Mouse (Mus musculus): ENCODE data around the gene Ryr1. TPM values are rescaled to one million over a fixed set of nuclear protein-coding genes. Genes with fewer than 3 reads are reported as not detected.
A peak's percentile ranks its signal among the peaks of the same experiment; 100 is the strongest.
"Not testable (repeated sequence)": the region's sequence is repeated elsewhere in the genome, so short reads cannot be mapped to it uniquely, and the experiment has no call there.

Gene Ryr1
- polyA plus RNA-seq, 1 experiment from 2014 or later, result 10.3 TPM

DNA sequence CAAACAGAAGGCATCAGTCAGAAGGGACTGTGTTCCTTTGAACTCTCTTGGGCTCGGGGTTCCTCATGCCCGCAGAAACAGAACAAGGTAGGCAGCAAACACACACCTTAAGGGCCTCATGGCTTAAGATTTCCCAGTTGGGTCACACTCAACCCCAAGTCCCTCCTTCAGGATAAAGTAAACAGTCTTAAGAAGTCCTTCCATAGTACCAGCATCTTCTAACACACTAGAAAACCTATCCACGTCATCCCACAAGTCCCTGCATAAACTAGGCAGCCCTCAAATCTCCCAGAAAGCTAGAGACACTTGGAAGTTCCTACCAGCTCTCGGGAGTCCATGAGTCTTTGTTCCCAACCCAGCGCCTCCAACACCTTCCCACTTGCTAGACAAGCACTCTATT lies 37.3 kb upstream of the Ryr1 start:
- Histone ChIP-seq H3K9me3 (no peaks in the 10 kb centered on the region), H3K27ac (replicated peaks) (no peak overlapping the region), H3K36me3 (peaks cover 10% of the 10 kb centered on the region; the same call in 1 of the 2 replicates), H3K4me1 (replicated peaks) (peaks cover 2% of the 10 kb centered on the region), H3K4me3 (no peak overlapping the region), H3K9ac (no peak overlapping the region), H3K4me2 (no peak overlapping the region), H3K27me3 (peaks cover 17% of the 10 kb centered on the region)
- ATAC-seq (ENCODE audit: low FRiP score, low read depth), result no peak
- 86% methylated on average over 5 of the region's 5 CpGs for WGBS

- no peak for ATAC-seq (ENCODE audit: low FRiP score, low read depth)
- Histone ChIP-seq H3K9me3 (no peaks in the 10 kb centered on the region), H3K27ac (replicated peaks) (no peak overlapping the region), H3K27me3 (peaks cover 17% of the 10 kb centered on the region), H3K36me3 (0 out of 2 replicates have a peak, but pooled peaks cover 11% of the 10 kb centered on the region), H3K9ac (no peak overlapping the region), H3K4me3 (no peak overlapping the region), H3K4me2 (no peak overlapping the region), H3K4me1 (replicated peaks) (peaks cover 12% of the 10 kb centered on the region)
- WGBS, result under 1% methylated on average over 5 of the region's 5 CpGs
Observed at GRCm38 (mm10) chr7:29158264-29158663, 33.3 kb upstream of the Ryr1 start.

- H3K4me3 ChIP-seq, result peak within 1 kb of the TSS; percentile 62
- H3K4me1 ChIP-seq (replicated peaks), result peaks cover 12% of the 10 kb centered on the region
- WGBS, result 3% methylated on average over 68 of the region's 68 CpGs
- peak; percentile 83 for ATAC-seq (ENCODE audit: low FRiP score, low read depth)
- H3K27me3 ChIP-seq, result peaks cover 17% of the 10 kb centered on the region
- peak within 1 kb of the TSS; percentile 84 for H3K27ac ChIP-seq (replicated peaks)
- H3K9me3 ChIP-seq, result no peaks in the 10 kb centered on the region
- H3K4me2 ChIP-seq, result peak within 1 kb of the TSS; percentile 76
- H3K9ac ChIP-seq, result peak within 1 kb of the TSS; percentile 68
- 0 out of 2 replicates have a peak, but pooled peaks cover 8% of the 10 kb centered on the region for H3K36me3 ChIP-seq
Observed at GRCm38 (mm10) chr7:29155838-29156782, 31.1 kb upstream of the Ryr1 start, which contains the start of gene Fam98c. Gene Fam98c, minus strand, starts transcription at chr7:29156234.

- Histone ChIP-seq H3K4me1 (replicated peaks) (peaks cover 12% of the 10 kb centered on the region), H3K36me3 (0 out of 2 replicates have a peak, but pooled peaks cover 8% of the 10 kb centered on the region), H3K9me3 (no peaks in the 10 kb centered on the region), H3K9ac (peak overlapping the region; percentile 68), H3K4me3 (peak overlapping the region; percentile 62), H3K27ac (replicated peaks) (peak overlapping the region; percentile 84), H3K4me2 (peak overlapping the region; percentile 76), H3K27me3 (peaks cover 17% of the 10 kb centered on the region)
- 7% methylated on average over 37 of the region's 37 CpGs for WGBS
- peak; percentile 92 for ATAC-seq (ENCODE audit: low FRiP score, low read depth)
Observed at GRCm38 (mm10) chr7:29155196-29155837, 30.3 kb upstream of the Ryr1 start.

- ATAC-seq (ENCODE audit: low FRiP score, low read depth), result no peak
- 95% methylated on average over 14 of the region's 14 CpGs for WGBS
- Histone ChIP-seq H3K4me1 (replicated peaks) (peaks cover 12% of the 10 kb centered on the region), H3K9me3 (no peaks in the 10 kb centered on the region), H3K27me3 (peaks cover 8% of the 10 kb centered on the region), H3K36me3 (0 out of 2 replicates have a peak, but pooled peaks cover 8% of the 10 kb centered on the region), H3K27ac (replicated peaks) (no peak overlapping the region), H3K9ac (no peak overlapping the region), H3K4me2 (no peak overlapping the region), H3K4me3 (no peak overlapping the region)
Observed at GRCm38 (mm10) chr7:29154018-29154720, 29.2 kb upstream of the Ryr1 start.

GRCm38 (mm10) chr7:29151486-29151885 lies 26.5 kb upstream of the Ryr1 start:
- no peak overlapping the region for H3K27ac ChIP-seq (replicated peaks)
- H3K36me3 ChIP-seq, result 0 out of 2 replicates have a peak, but pooled peaks cover 8% of the 10 kb centered on the region
- H3K27me3 ChIP-seq, result no peaks in the 10 kb centered on the region
- no peak overlapping the region for H3K4me3 ChIP-seq
- H3K9me3 ChIP-seq, result no peaks in the 10 kb centered on the region
- no peak overlapping the region for H3K9ac ChIP-seq
- WGBS, result 69% methylated on average over 10 of the region's 10 CpGs
- peaks cover 11% of the 10 kb centered on the region for H3K4me1 ChIP-seq (replicated peaks)
- no peak overlapping the region for H3K4me2 ChIP-seq
- ATAC-seq (ENCODE audit: low FRiP score, low read depth), result no peak

DNA sequence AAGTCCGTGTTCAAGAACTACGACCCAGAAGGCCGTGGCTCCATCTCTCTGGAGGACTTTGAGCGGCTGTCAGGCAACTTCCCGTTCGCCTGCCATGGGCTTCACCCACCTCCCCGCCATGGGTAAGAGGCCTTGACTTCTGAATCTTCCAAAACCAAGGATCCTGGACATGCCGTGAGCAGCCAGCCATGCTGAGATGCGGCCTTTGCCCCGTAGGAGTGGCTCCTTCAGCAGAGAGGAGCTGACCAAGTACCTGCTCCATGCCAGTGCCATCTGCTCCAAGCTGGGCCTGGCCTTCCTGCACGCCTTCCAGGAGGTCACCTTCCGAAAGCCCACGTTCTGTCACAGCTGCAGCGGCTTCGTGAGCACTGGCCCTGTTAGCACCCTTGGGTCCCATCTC lies 23.8 kb upstream of the Ryr1 start:
- no peak for ATAC-seq (ENCODE audit: low FRiP score, low read depth)
- WGBS, result 95% methylated on average over 15 of the region's 15 CpGs
- Histone ChIP-seq H3K9me3 (no peaks in the 10 kb centered on the region), H3K4me3 (no peak overlapping the region), H3K27ac (replicated peaks) (no peak overlapping the region), H3K27me3 (no peaks in the 10 kb centered on the region), H3K4me1 (replicated peaks) (no peaks in the 10 kb centered on the region), H3K4me2 (no peak overlapping the region), H3K36me3 (0 out of 2 replicates have a peak, but pooled peaks cover 2% of the 10 kb centered on the region), H3K9ac (no peak overlapping the region)

- no peak overlapping the region for H3K4me3 ChIP-seq
- H3K4me2 ChIP-seq, result no peak overlapping the region
- 86% methylated on average over 7 of the region's 7 CpGs for WGBS
- H3K36me3 ChIP-seq, result no peaks in the 10 kb centered on the region
- no peaks in the 10 kb centered on the region for H3K9me3 ChIP-seq
- H3K27ac ChIP-seq (replicated peaks), result no peak overlapping the region
- H3K4me1 ChIP-seq (replicated peaks), result no peaks in the 10 kb centered on the region
- no peaks in the 10 kb centered on the region for H3K27me3 ChIP-seq
- H3K9ac ChIP-seq, result no peak overlapping the region
- ATAC-seq (ENCODE audit: low FRiP score, low read depth), result no peak
Observed at GRCm38 (mm10) chr7:29146625-29147367, 21.8 kb upstream of the Ryr1 start.

DNA sequence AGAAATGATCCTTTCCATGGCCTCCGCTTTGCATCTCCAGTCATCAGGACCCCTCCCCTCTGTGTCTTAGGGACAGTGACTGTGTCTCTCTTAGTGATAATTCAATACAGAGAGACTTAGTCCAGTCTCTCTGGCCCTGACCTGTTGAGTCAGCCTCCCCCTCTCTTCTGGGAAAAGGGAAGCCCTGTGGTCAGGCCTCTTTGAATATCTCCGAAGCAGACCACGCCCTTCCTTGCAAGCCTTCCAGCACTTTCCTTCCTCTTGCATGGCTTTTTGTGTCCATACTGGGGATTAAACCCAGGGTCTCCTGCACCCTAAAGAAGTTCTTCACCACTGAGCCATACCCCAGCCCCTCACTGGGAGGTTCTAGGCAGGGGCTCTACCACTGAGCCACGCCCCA lies 19.0 kb upstream of the Ryr1 start:
- H3K4me2 ChIP-seq, result no peak overlapping the region
- H3K36me3 ChIP-seq, result no peaks in the 10 kb centered on the region
- no peak overlapping the region for H3K4me3 ChIP-seq
- WGBS, result 93% methylated on average over 4 of the region's 4 CpGs
- H3K27me3 ChIP-seq, result no peaks in the 10 kb centered on the region
- no peak overlapping the region for H3K27ac ChIP-seq (replicated peaks)
- no peak for ATAC-seq (ENCODE audit: low FRiP score, low read depth)
- H3K4me1 ChIP-seq (replicated peaks), result no peaks in the 10 kb centered on the region
- H3K9ac ChIP-seq, result no peak overlapping the region
- no peaks in the 10 kb centered on the region for H3K9me3 ChIP-seq

- Histone ChIP-seq H3K9ac (no peak overlapping the region), H3K4me3 (no peak overlapping the region), H3K4me1 (replicated peaks) (no peaks in the 10 kb centered on the region), H3K4me2 (no peak overlapping the region), H3K27me3 (0 out of 2 replicates have a peak, but pooled peaks cover 6% of the 10 kb centered on the region), H3K9me3 (no peaks in the 10 kb centered on the region), H3K27ac (replicated peaks) (no peak overlapping the region), H3K36me3 (no peaks in the 10 kb centered on the region)
- WGBS, result 88% methylated on average over 8 of the region's 8 CpGs
- no peak for ATAC-seq (ENCODE audit: low FRiP score, low read depth)
Observed at GRCm38 (mm10) chr7:29141416-29141815, 16.4 kb upstream of the Ryr1 start.

DNA sequence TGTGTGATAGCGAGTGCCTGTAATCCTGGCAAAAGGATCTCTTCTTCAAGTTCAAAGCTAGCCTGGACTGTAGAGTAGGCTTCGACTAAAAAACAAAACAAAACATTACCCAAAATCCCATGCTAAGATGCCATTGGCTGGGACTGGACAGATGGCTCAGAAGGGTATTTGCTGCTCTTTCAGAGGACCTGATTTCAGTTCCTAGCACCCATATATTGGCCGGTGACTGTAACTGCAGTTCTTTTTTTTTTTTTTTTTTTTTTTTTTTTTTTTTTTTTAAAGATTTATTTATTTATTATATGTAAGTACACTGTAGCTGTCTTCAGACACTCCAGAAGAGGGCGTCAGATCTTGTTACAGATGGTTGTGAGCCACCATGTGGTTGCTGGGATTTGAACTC lies 14.3 kb upstream of the Ryr1 start:
- WGBS, result 97% methylated on average over 3 of the region's 4 CpGs

More for the DNA sequence above, 14.3 kb upstream of the Ryr1 start:
- not testable (repeated sequence) for H3K27ac ChIP-seq (replicated peaks); H3K9me3 ChIP-seq; H3K36me3 ChIP-seq; ATAC-seq (ENCODE audit: low FRiP score, low read depth); H3K4me1 ChIP-seq (replicated peaks); H3K4me2 ChIP-seq; H3K9ac ChIP-seq; H3K4me3 ChIP-seq
- peaks cover 19% of the 10 kb centered on the region; the same call in 1 of the 2 replicates for H3K27me3 ChIP-seq

Data from hindbrain, embryonic 15.5 days (tissue).